ENCODE assay signal across 9 mouse cellular contexts in genomic region chr6:55396622-55397041, GRCm38 (mm10). TPM values are rescaled to one million over a fixed set of nuclear protein-coding genes. Genes with fewer than 3 reads are reported as not detected.
DNase-seq lines count a peak whose midpoint lies in the region; ATAC-seq lines count a peak whose summit lies in the region.
"Had no signal": no experiment of that assay in that cellular context is flagged by ENCODE, and none has a peak within 500 bp of the region (broad histone marks: within the 10 kb centered on the region; RNA-seq: fewer than 3 reads in every experiment).

No protein-coding gene starts in this region.

- no peaks in the 10 kb centered on the region for H3K9me3 ChIP-seq in forebrain, embryonic 11.5 days (ENCODE audit: control insufficient read depth, low read length)
- no peaks in the 10 kb centered on the region for H3K9me3 ChIP-seq in hindbrain, embryonic 15.5 days

- ATAC-seq in forebrain, embryonic 11.5 days (replicated peaks; ENCODE audit: low FRiP score), result peak; percentile 39; the same call in 1 of the 2 replicates
- ATAC-seq in hindbrain, embryonic 15.5 days (ENCODE audit: low FRiP score, low read depth), result peak; percentile 72
- ATAC-seq in granulocyte monocyte progenitor cell, adult 5-6 weeks (replicated peaks; ENCODE audit: poor library complexity, severe bottlenecking), result no peak

- intact Hi-C loops in left cerebral cortex, postnatal 4 days (cut with DNase I), result no loop called here

- no peaks in the 10 kb centered on the region for H3K36me3 ChIP-seq in forebrain, embryonic 11.5 days (ENCODE audit: control insufficient read depth, insufficient read depth, low read length)
- H3K36me3 ChIP-seq in hindbrain, embryonic 15.5 days, result no peaks in the 10 kb centered on the region

- H3K4me3 ChIP-seq in forebrain, embryonic 11.5 days (ENCODE audit: low read depth, low read length), result no peak overlapping the region
- no peak overlapping the region for H3K4me3 ChIP-seq in hindbrain, embryonic 15.5 days

- H3K27me3 ChIP-seq in forebrain, embryonic 11.5 days (ENCODE audit: control insufficient read depth, insufficient read depth, low read length), result no peaks in the 10 kb centered on the region
- no peaks in the 10 kb centered on the region for H3K27me3 ChIP-seq in hindbrain, embryonic 15.5 days

- no peak overlapping the region for H3K27ac ChIP-seq in forebrain, embryonic 11.5 days (ENCODE audit: low read depth, low read length)
- peak overlapping the region; percentile 59 for H3K27ac ChIP-seq in hindbrain, embryonic 15.5 days (replicated peaks)
- H3K27ac ChIP-seq: liver, embryonic 14.5 days had no signal

- H3K4me1 ChIP-seq in forebrain, embryonic 11.5 days (replicated peaks; ENCODE audit: control insufficient read depth, insufficient read depth, low read length), result no peaks in the 10 kb centered on the region
- peaks cover 57% of the 10 kb centered on the region for H3K4me1 ChIP-seq in hindbrain, embryonic 15.5 days (replicated peaks)

- H3K4me2 ChIP-seq in forebrain, embryonic 11.5 days (ENCODE audit: low read depth, low read length, severe bottlenecking), result no peak overlapping the region
- no peak overlapping the region for H3K4me2 ChIP-seq in hindbrain, embryonic 15.5 days

- WGBS in forebrain, embryonic 11.5 days, result 76% methylated on average over 11 of the region's 11 CpGs
- 33% methylated on average over 11 of the region's 11 CpGs for WGBS in hindbrain, embryonic 15.5 days

- H3K9ac ChIP-seq in forebrain, embryonic 11.5 days (ENCODE audit: low read length), result no peak overlapping the region
- H3K9ac ChIP-seq in hindbrain, embryonic 15.5 days, result no peak overlapping the region
- H3K9ac ChIP-seq: liver, embryonic 14.5 days had no signal

- peak; percentile 98 for DNase-seq in heart, adult 11 months
- DNase-seq in heart, adult 8-10 months (ENCODE audit: low spot score), result no peak
- peak; percentile 71 for DNase-seq in adrenal gland, postnatal 14 days
- DNase-seq in forebrain, embryonic 11.5 days (ENCODE audit: low spot score), result no peak
- peak; percentile 88 for DNase-seq in left cerebral cortex, postnatal 4 days
- peak; percentile 86 to 93 for DNase-seq in right cerebral cortex, postnatal 10 days (ENCODE audit: low spot score in 2 of 2)

RNA-seq across cellular contexts. Expression of gene Ghrhr, which starts 20.5 kb away (rescaled TPM):
- total RNA-seq in heart, adult 8-10 months (2022), result not detected
- total RNA-seq in adrenal gland, postnatal 14 days (2021), result not detected in 2 replicates
- polyA plus RNA-seq in forebrain, embryonic 11.5 days (2014; fragmentation: Nextera tagmentation; extraction: Ambion mirVana), result not detected in 2 replicates
- not detected in 2 replicates for polyA plus RNA-seq in hindbrain, embryonic 15.5 days (2015; fragmentation: Nextera tagmentation; extraction: Ambion mirVana)
- total RNA-seq in left cerebral cortex, postnatal 4 days (2021), result not detected
- not detected in 2 replicates for total RNA-seq in granulocyte monocyte progenitor cell, adult 5-6 weeks (2014; fragmentation: Nextera tagmentation)
- not detected in 2 replicates for total RNA-seq in granulocyte monocyte progenitor cell, adult 5-6 weeks (2017)

RNA-seq across cellular contexts. Expression of gene Adcyap1r1, which starts 55.1 kb away (rescaled TPM):
- 1 to 10 TPM; 5.1 to 5.8 (median 5.4) TPM for total RNA-seq in heart, adult 8-10 months (2022)
- 29.5 and 37.0 TPM in 2 replicates for total RNA-seq in adrenal gland, postnatal 14 days (2021)
- 7.9 and 8.9 TPM in 2 replicates for polyA plus RNA-seq in forebrain, embryonic 11.5 days (2014; fragmentation: Nextera tagmentation; extraction: Ambion mirVana)
- polyA plus RNA-seq in hindbrain, embryonic 15.5 days (2015; fragmentation: Nextera tagmentation; extraction: Ambion mirVana), result 60.0 and 64.1 TPM in 2 replicates
- 100 to 1,000 TPM; 112 to 131 TPM for total RNA-seq in left cerebral cortex, postnatal 4 days (2021)
- 1.6 TPM in 1 of 2 replicates, not detected in the other for total RNA-seq in granulocyte monocyte progenitor cell, adult 5-6 weeks (2014; fragmentation: Nextera tagmentation)
- total RNA-seq in granulocyte monocyte progenitor cell, adult 5-6 weeks (2017), result not detected in 2 replicates

Comparison
In these comparisons a context has a peak if more than half of its experiments do, and no peak if none do; other contexts are left out.
1. DNase-seq: peak in heart, adult 11 months (single experiment), adrenal gland, postnatal 14 days (single experiment), left cerebral cortex, postnatal 4 days (single experiment) and right cerebral cortex, postnatal 10 days (2 of 2); none in heart, adult 8-10 months (single experiment) and forebrain, embryonic 11.5 days (single experiment).